Mouse (Mus musculus) hindbrain, postnatal 0 days (tissue): ENCODE data around the gene Cdt1. TPM values are rescaled to one million over a fixed set of nuclear protein-coding genes. Genes with fewer than 3 reads are reported as not detected.

Source experiments
- ATAC-seq: fragments of 200-750 bp; cut with Nextera tagmentation; 2 replicates; pipeline ENCODE4 v1.8.0; 2017; ENCODE audit warnings: mild to moderate bottlenecking, moderate TSS enrichment, moderate library complexity
- DNase-seq: peaks from one replicate; pipeline ENCODE4 v3.0.0-alpha.2; 2015; ENCODE audit warnings: low spot score
- H3K27ac ChIP-seq: fragments of 300-500 bp; sonication (generic); 2 replicates; pipeline ENCODE4 v1.5.1; 2014; ENCODE audit warnings: mild to moderate bottlenecking
- H3K27me3 ChIP-seq: fragments of 300-500 bp; sonication (generic); 2 replicates; pipeline ENCODE4 v1.6.1; 2014; ENCODE audit warnings: low read length, mixed read lengths; ENCODE audit not compliant: insufficient read depth
- H3K36me3 ChIP-seq: fragments of 300-500 bp; sonication (generic); 2 replicates; pipeline ENCODE4 v1.6.1; 2014; ENCODE audit warnings: low read length, mixed read lengths; ENCODE audit not compliant: insufficient read depth
- H3K4me1 ChIP-seq: fragments of 300-500 bp; sonication (generic); 2 replicates; pipeline ENCODE4 v1.6.1; 2014; ENCODE audit warnings: antibody characterized with exemption, low read length, mixed read lengths; ENCODE audit not compliant: insufficient read depth
- H3K4me2 ChIP-seq: fragments of 300-500 bp; sonication (generic); 2 replicates; pipeline ENCODE4 v1.6.1; 2014; ENCODE audit warnings: low read depth, mild to moderate bottlenecking, low read length, moderate library complexity, mixed read lengths
- H3K4me3 ChIP-seq: fragments of 300-500 bp; sonication (generic); 2 replicates; pipeline ENCODE4 v1.5.1; 2014; ENCODE audit warnings: low read length
- H3K9ac ChIP-seq: fragments of 300-500 bp; sonication (generic); replicated peaks from 2 replicates; pipeline ENCODE4 v1.6.1; 2014; ENCODE audit warnings: mild to moderate bottlenecking, low read length, moderate library complexity, mixed read lengths
- H3K9me3 ChIP-seq: fragments of 300-500 bp; sonication (generic); 2 replicates; pipeline ENCODE4 v1.6.1; 2016; ENCODE audit warnings: low read length, mixed read lengths
- CTCF ChIP-seq: IDR thresholded peaks from 2 replicates; pipeline ENCODE4 v1.5.1; 2016; ENCODE audit warnings: antibody characterized with exemption, control low read depth, low read depth
- WGBS: fragments of 180-500 bp; shearing (Covaris S2); extraction: QIAGEN DNeasy Blood & Tissue Kit; methylation state at CpG from one replicate; pipeline ENCODE4 v1.1.7; 2014; 5-methylcytosine and 5-hydroxymethylcytosine counted together
- polyA plus RNA-seq: library from polyadenylated mRNA; unstranded; fragments of >200 nt; fragmentation: Nextera tagmentation; extraction: Ambion mirVana; gene quantifications from 2 replicates; pipeline ENCODE4 v1.2.1, GENCODE M21; 2015
- total RNA-seq: library from RNA; depleted of rRNA; stranded (reverse); fragments of >200 nt; gene quantifications from 2 replicates; pipeline ENCODE4 v1.2.3, GENCODE M21; 2014

Cdt1 gene
- total and polyA plus RNA-seq, 2 experiments from 2014 or later, result 10.7 to 26.3 TPM

- no peak for TF ChIP-seq CTCF
- H3K4me1 ChIP-seq, result peaks cover 8% of the 10 kb centered on the region; the same call in 1 of the 2 replicates
- ATAC-seq (no peak), DNase-seq (no peak)
- H3K36me3 ChIP-seq, result no peaks in the 10 kb centered on the region
- H3K4me3 ChIP-seq, result no peak overlapping the region
- no peaks in the 10 kb centered on the region for H3K9me3 ChIP-seq
- H3K4me2 ChIP-seq, result no peak overlapping the region
- 62% methylated on average over 12 of the region's 12 CpGs for WGBS
- H3K9ac ChIP-seq, result no peak overlapping the region
- H3K27me3 ChIP-seq, result no peaks in the 10 kb centered on the region
- peak overlapping the region; percentile 75 for H3K27ac ChIP-seq
These were observed 25.4 kb downstream of the Cdt1 start for GRCm38 (mm10) chr8:122593240-122593639.

- Histone ChIP-seq H3K36me3 (peaks cover 5% of the 10 kb centered on the region; the same call in 1 of the 2 replicates), H3K4me3 (no peak overlapping the region), H3K4me1 (peaks cover 8% of the 10 kb centered on the region; the same call in 1 of the 2 replicates), H3K9me3 (no peaks in the 10 kb centered on the region), H3K4me2 (no peak overlapping the region), H3K27me3 (no peaks in the 10 kb centered on the region), H3K9ac (no peak overlapping the region), H3K27ac (peak overlapping the region; percentile 75)
- TF ChIP-seq CTCF, result no peak
- DNase-seq (peak; percentile 58), ATAC-seq (peak; percentile 65)
- 50% methylated on average over 19 of the region's 19 CpGs for WGBS
These were observed 26.1 kb downstream of the Cdt1 start for GRCm38 (mm10) chr8:122593783-122594507.

- H3K36me3 ChIP-seq, result peaks cover 6% of the 10 kb centered on the region; the same call in 1 of the 2 replicates
- no peak overlapping the region for H3K9ac ChIP-seq
- peaks cover 8% of the 10 kb centered on the region; the same call in 1 of the 2 replicates for H3K4me1 ChIP-seq
- DNase-seq (no peak), ATAC-seq (no peak)
- no peaks in the 10 kb centered on the region for H3K27me3 ChIP-seq
- no peak overlapping the region for H3K27ac ChIP-seq
- no peak overlapping the region for H3K4me3 ChIP-seq
- H3K4me2 ChIP-seq, result no peak overlapping the region
- TF ChIP-seq CTCF, result no peak
- no peaks in the 10 kb centered on the region for H3K9me3 ChIP-seq
- WGBS, result 62% methylated on average over 4 of the region's 4 CpGs
These were observed 28.2 kb downstream of the Cdt1 start for GRCm38 (mm10) chr8:122596031-122596430.

DNA sequence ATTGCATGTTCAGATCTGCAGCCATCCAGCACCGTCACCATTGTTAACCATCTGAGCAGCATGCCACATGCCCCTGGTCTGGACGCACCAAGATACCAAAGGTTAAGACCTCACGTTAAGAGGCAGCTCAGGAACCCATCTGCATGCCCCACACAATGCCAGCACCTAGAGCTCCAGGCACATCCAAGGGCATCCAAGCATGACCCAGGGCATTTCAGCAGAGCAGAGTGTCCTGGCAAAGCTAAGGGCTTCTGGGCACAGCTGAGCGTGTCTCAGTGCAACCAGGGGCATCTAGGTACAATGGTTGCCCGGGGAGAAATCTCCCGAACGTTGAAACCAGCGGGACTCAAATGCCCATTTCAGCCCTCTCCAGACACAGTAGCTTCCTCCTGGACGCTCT is 32.9 kb downstream of the Cdt1 start:
- H3K9ac ChIP-seq, result no peak overlapping the region
- H3K4me2 ChIP-seq, result no peak overlapping the region
- TF ChIP-seq CTCF, result no peak
- no peak overlapping the region for H3K27ac ChIP-seq
- no peaks in the 10 kb centered on the region for H3K27me3 ChIP-seq
- H3K4me3 ChIP-seq, result no peak overlapping the region
- DNase-seq (no peak), ATAC-seq (no peak)
- H3K4me1 ChIP-seq, result no peaks in the 10 kb centered on the region
- H3K36me3 ChIP-seq, result peaks cover 6% of the 10 kb centered on the region; the same call in 1 of the 2 replicates
- 80% methylated on average over 9 of the region's 9 CpGs for WGBS
- no peaks in the 10 kb centered on the region for H3K9me3 ChIP-seq

GRCm38 (mm10) chr8:122604640-122605039 is 36.8 kb downstream of the Cdt1 start:
- 72% methylated on average over 1 of the region's 1 CpGs for WGBS
- Histone ChIP-seq H3K36me3 (no peaks in the 10 kb centered on the region), H3K4me3 (no peak overlapping the region), H3K27me3 (no peaks in the 10 kb centered on the region), H3K4me1 (no peaks in the 10 kb centered on the region), H3K9ac (no peak overlapping the region), H3K27ac (no peak overlapping the region), H3K4me2 (no peak overlapping the region), H3K9me3 (no peaks in the 10 kb centered on the region)
- DNase-seq (no peak), ATAC-seq (no peak)
- TF ChIP-seq CTCF, result no peak

DNA sequence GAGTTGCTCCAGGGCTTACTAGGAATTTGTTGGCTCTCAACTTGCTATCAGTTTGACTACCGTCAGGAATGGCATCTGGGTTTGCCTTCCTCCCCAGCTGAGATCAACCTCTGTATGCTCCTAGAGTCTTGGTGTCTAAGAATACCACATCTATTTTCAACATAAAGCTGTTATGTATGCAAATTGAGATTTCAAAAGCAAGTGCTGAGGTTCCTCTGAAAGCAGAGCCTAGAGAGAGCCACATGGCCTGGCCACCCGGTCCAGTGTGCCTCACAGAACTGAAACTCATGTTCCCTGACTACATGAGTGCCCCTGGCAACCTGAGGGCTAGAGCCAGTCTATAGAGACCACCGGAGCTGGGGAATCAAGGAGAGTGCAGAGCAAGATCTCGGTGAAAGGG is 37.6 kb downstream of the Cdt1 start:
- 77% methylated on average over 4 of the region's 4 CpGs for WGBS
- Histone ChIP-seq H3K4me3 (no peak overlapping the region), H3K27ac (no peak overlapping the region), H3K27me3 (no peaks in the 10 kb centered on the region), H3K9me3 (no peaks in the 10 kb centered on the region), H3K4me2 (no peak overlapping the region), H3K36me3 (no peaks in the 10 kb centered on the region), H3K9ac (no peak overlapping the region), H3K4me1 (0 out of 2 replicates have a peak, but pooled peaks cover under 1% of the 10 kb centered on the region)
- ATAC-seq (no peak), DNase-seq (no peak)
- no peak for TF ChIP-seq CTCF

DNA sequence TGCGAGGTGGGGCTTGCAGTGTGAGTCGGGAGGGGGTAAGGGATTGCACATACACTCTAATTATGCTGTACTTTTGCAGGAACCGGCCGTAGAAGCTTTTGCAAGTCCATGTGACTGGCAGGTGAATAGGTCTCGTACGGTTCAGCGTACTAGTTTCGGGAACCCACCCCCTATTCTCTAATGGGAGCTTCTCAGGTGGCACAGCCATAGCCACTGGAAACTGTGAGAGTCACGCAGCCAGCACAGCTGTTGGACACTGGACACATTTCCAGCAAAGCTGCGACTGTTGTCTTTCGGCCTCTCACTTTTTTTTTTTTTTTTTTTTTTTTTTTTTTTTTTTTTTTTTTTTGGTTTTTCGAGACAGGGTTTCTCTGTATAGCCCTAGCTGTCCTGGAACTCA is 39.0 kb downstream of the Cdt1 start:
- H3K27ac ChIP-seq, result no peak overlapping the region
- no peaks in the 10 kb centered on the region for H3K36me3 ChIP-seq
- no peak overlapping the region for H3K4me2 ChIP-seq
- 83% methylated on average over 11 of the region's 12 CpGs for WGBS
- no peaks in the 10 kb centered on the region for H3K27me3 ChIP-seq
- H3K9me3 ChIP-seq, result no peaks in the 10 kb centered on the region
- no peak for TF ChIP-seq CTCF
- H3K4me3 ChIP-seq, result no peak overlapping the region
- no peak overlapping the region for H3K9ac ChIP-seq
- peaks cover 6% of the 10 kb centered on the region; the same call in 1 of the 2 replicates for H3K4me1 ChIP-seq
- ATAC-seq (no peak), DNase-seq (no peak)
